Mouse (Mus musculus): ENCODE measurements around the gene Otulinl. TPM values are rescaled to one million over a fixed set of nuclear protein-coding genes. Genes with fewer than 3 reads are reported as not detected.

Otulinl gene
- polyA plus RNA-seq, 1 experiment from 2014 or later = 14.8 TPM

DNA sequence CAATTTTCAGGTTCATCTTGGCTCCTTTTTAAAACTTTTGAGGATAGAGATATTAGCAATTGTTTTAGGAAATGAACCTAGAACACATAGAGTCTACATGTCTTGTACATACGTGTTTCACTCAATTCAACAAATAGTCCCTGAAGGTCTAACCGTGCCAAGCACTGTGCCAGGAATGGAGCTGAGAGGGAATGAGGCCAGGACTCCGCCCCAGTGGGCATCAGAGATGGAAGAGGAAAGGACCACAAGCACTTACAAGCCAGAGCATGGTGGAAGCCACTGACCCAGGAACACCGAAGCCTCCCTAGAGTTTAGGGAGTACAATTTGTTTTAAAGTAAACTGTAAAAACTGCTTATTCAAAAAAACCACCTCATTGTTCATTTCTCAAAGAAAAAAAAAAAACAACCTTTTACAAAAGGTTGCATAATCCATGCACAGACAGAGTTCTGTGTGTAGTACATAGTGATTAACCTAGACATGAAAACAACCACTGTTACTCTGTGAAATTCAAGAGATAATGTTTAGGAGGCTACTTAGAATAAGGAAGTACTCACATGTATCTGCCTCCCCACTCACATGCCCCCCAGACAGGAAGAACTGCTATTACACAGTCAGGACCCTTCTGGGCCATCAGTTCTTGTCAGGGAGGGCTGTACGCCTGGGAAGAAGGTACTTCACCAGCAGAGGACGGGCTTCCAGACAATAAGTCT lies 60.7 kb downstream of the Otulinl start:
- H3K36me3 ChIP-seq = peaks cover 42% of the 10 kb centered on the region
- H3K27ac ChIP-seq (replicated peaks) = no peak overlapping the region
- H3K27me3 ChIP-seq = no peaks in the 10 kb centered on the region
- WGBS = 86% methylated on average over 6 of the region's 6 CpGs
- no peaks in the 10 kb centered on the region; the same call in 1 of the 2 replicates for H3K4me1 ChIP-seq (replicated peaks)
- no peaks in the 10 kb centered on the region for H3K9me3 ChIP-seq
- H3K4me3 ChIP-seq = no peak overlapping the region
- H3K9ac ChIP-seq = no peak overlapping the region
- ATAC-seq (ENCODE audit: low read depth) = no peak
- H3K4me2 ChIP-seq = no peak overlapping the region

DNA sequence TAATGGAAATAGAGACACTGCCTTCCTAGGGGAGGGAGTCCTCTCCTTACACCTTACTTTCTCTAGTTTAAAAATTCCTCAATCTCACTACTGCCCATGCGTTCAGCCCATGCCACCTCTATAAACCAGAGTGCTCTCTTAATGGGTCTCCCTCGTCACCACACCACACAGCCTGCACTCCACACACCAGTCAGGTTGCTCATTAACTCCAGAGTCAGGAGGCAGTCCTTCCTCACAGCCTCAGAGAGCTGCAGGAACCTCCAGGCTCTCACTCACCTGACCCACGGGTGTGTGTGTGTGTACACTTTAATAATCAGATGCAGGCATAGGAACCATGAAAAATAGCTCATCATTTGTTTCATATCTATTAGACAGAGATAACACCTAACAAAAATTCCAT lies 61.7 kb downstream of the Otulinl start:
- H3K4me2 ChIP-seq = no peak overlapping the region
- H3K27ac ChIP-seq (replicated peaks) = no peak overlapping the region
- no peak for ATAC-seq (ENCODE audit: low read depth)
- H3K9me3 ChIP-seq = no peaks in the 10 kb centered on the region
- 79% methylated on average over 3 of the region's 3 CpGs for WGBS
- no peak overlapping the region for H3K4me3 ChIP-seq
- no peak overlapping the region for H3K9ac ChIP-seq
- H3K27me3 ChIP-seq = no peaks in the 10 kb centered on the region
- no peaks in the 10 kb centered on the region; the same call in 1 of the 2 replicates for H3K4me1 ChIP-seq (replicated peaks)
- peaks cover 42% of the 10 kb centered on the region for H3K36me3 ChIP-seq

DNA sequence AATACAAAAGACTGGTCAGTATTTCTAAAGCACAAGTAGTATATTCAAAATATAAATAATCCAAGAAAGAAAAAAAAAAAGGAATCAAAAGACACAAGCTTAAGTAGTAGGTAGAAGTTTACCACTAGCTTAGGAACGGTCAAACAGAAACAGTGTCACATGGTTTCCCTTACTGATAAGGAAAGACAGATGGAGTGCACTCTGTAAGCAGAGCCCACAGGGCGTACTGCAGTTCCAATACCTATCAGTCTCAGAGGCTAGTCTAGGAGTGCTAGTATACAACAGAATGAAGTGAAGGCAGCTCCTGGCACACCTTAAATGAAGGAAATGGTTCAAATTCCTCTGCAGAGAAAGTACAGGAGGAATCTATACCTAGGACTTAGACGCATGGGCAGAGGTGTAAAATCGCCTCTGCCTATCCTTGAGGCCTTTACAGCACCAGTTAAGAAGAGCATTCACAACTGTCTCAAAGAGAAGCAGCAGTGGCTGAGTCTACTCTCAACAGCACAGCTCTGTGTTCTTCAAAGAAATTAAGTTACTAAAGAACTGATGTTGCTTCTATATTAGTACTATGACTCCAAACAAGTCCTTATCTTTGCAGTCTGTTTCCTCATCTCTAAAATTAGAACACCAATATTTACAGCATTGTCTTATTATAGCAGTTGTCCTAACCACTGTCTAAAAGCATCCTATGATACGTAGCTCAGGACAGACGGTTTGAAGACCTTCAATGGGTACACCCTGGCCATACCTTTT lies 62.4 kb downstream of the Otulinl start:
- Histone ChIP-seq H3K9me3 (no peaks in the 10 kb centered on the region), H3K4me2 (no peak overlapping the region), H3K27me3 (no peaks in the 10 kb centered on the region), H3K4me3 (no peak overlapping the region), H3K27ac (replicated peaks) (no peak overlapping the region), H3K9ac (no peak overlapping the region), H3K4me1 (replicated peaks) (no peaks in the 10 kb centered on the region), H3K36me3 (peaks cover 42% of the 10 kb centered on the region)
- ATAC-seq (ENCODE audit: low read depth) = no peak
- WGBS = 88% methylated on average over 6 of the region's 6 CpGs

DNA sequence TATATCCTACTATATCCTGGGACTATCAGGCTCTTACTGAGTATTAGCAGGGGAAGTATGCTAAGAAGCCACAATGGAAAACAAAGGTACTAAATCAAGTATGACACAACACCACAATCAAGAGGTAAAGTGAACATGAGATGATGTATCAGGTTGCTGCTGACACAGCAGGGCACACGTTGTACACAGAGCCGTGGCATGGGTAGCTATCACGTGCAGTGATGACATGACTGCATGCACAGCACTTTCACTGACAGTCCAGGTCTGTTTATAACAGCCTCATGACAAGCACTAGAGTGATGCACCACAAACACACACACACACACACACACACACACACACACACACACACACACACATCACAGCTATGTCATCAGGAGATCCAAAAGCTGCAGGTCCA lies 64.2 kb downstream of the Otulinl start:
- Histone ChIP-seq H3K4me1 (replicated peaks) (peaks cover 4% of the 10 kb centered on the region; the same call in 1 of the 2 replicates), H3K4me3 (no peak overlapping the region), H3K9ac (no peak overlapping the region), H3K27me3 (no peaks in the 10 kb centered on the region), H3K36me3 (peaks cover 32% of the 10 kb centered on the region), H3K4me2 (no peak overlapping the region), H3K9me3 (no peaks in the 10 kb centered on the region), H3K27ac (replicated peaks) (no peak overlapping the region)
- 73% methylated on average over 3 of the region's 3 CpGs for WGBS
- ATAC-seq (ENCODE audit: low read depth) = no peak

DNA sequence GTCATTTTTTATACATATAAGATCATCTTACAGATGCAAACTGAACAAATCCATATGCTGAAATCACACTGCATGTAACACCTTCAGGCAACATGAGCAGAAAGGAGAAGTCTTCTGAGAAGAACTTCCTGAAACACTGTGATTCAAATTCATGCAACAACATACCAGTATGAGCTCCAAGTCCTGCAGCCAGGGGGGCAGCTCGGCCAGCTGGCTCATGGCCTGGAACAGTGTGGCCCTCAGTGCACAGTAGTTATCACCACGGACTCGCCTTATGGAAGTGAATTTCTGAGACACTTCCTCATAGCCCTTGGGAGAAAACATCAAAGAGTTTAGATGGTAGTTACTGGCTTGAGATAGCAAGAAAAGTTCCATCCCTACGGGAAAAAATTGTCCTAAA lies 65.2 kb downstream of the Otulinl start:
- H3K27ac ChIP-seq (replicated peaks) = no peak overlapping the region
- no peak for ATAC-seq (ENCODE audit: low read depth)
- 93% methylated on average over 4 of the region's 4 CpGs for WGBS

DNA sequence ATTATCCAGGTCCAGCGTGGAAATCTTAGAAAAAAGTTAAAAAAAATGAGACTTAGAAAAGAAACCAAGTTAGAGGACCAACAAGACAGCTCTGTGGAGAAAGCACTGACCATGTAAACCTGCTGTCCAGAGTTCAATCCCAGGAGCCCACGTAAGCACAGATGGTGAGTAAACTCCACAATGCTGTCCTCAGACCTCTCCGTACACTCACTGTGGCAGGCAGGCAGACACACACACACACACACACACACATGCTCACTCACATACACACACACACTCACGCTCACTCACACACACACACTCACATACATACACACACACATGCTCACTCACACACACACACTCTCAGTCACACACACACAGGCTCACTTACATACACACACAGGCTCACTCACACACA lies 68.1 kb downstream of the Otulinl start:
- Histone ChIP-seq H3K9ac (no peak overlapping the region), H3K4me1 (replicated peaks) (peaks cover 4% of the 10 kb centered on the region; the same call in 1 of the 2 replicates), H3K4me2 (no peak overlapping the region), H3K9me3 (no peaks in the 10 kb centered on the region), H3K27me3 (no peaks in the 10 kb centered on the region), H3K27ac (replicated peaks) (no peak overlapping the region), H3K36me3 (peaks cover 32% of the 10 kb centered on the region), H3K4me3 (no peak overlapping the region)
- peak; percentile 42; the same call in 1 of the 2 replicates for ATAC-seq (ENCODE audit: low read depth)
- 90% methylated on average over 4 of the region's 4 CpGs for WGBS

More for the DNA sequence above, 65.2 kb downstream of the Otulinl start:
- no peak overlapping the region for H3K9ac ChIP-seq
- no peaks in the 10 kb centered on the region for H3K27me3 ChIP-seq
- no peak overlapping the region for H3K4me3 ChIP-seq
- no peak overlapping the region for H3K4me2 ChIP-seq
- H3K9me3 ChIP-seq = no peaks in the 10 kb centered on the region
- H3K36me3 ChIP-seq = peaks cover 33% of the 10 kb centered on the region
- peaks cover 4% of the 10 kb centered on the region; the same call in 1 of the 2 replicates for H3K4me1 ChIP-seq (replicated peaks)

DNA sequence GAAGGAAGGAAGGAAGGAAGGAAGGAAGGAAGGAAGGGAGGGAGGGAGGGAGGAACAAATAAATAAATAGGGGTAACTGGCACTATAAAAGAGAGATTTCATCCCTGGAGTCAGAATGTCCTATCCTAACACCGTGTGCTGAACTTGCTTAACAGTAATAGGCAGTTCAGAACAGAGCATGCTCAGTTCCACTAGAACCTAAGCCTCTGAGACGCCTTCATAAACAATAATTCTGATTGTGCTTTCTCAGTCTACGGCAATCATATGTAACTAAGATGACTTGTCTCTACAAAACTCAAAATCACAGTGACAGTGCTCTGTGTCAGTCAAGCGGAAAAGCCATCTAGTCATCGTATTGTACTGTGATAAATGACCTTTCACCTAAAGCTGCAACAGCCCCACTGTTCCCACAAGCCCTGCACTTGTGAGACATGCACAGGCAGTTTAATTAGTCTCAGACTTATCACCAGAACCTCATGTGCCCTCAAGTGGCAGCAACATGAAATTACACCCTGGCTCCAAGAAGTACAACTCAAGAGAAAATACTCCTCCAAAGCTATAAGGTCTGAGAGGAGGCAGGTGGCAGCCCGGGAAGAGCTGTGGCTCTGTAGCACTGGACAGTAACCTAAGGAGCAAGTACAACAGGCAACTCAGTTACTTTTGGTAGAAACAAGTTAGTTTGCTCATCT lies 68.7 kb downstream of the Otulinl start:
- H3K4me3 ChIP-seq = no peak overlapping the region
- H3K27me3 ChIP-seq = no peaks in the 10 kb centered on the region
- H3K4me2 ChIP-seq = no peak overlapping the region
- WGBS = 26% methylated on average over 6 of the region's 6 CpGs
- H3K9ac ChIP-seq = no peak overlapping the region
- peaks cover 4% of the 10 kb centered on the region; the same call in 1 of the 2 replicates for H3K4me1 ChIP-seq (replicated peaks)
- H3K27ac ChIP-seq (replicated peaks) = no peak overlapping the region
- H3K9me3 ChIP-seq = no peaks in the 10 kb centered on the region
- H3K36me3 ChIP-seq = peaks cover 32% of the 10 kb centered on the region
- peak; percentile 88 for ATAC-seq (ENCODE audit: low read depth)

DNA sequence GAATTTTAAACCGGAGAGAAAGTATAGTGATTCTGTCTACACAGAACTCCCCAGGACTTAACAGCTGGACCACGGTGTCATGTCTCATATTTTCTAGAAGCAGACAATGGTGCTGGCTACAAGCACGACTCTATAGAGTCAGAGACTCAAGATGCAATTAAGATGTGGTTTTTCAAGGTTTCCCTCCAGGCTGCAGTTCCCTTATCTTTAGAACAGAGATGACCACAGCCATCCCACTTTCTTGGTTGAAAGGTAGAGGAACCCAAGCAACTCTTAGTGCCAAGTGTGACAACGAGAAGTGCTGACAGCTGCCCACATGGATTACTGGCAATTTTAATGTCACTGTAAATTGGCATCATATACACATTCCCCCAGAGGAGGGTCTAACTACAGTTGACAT lies 71.8 kb downstream of the Otulinl start:
- Histone ChIP-seq H3K9ac (no peak overlapping the region), H3K4me2 (no peak overlapping the region), H3K27ac (replicated peaks) (no peak overlapping the region), H3K36me3 (peaks cover 39% of the 10 kb centered on the region), H3K27me3 (no peaks in the 10 kb centered on the region), H3K4me3 (no peak overlapping the region), H3K4me1 (replicated peaks) (peaks cover 4% of the 10 kb centered on the region; the same call in 1 of the 2 replicates), H3K9me3 (no peaks in the 10 kb centered on the region)
- 77% methylated on average over 4 of the region's 4 CpGs for WGBS
- ATAC-seq (ENCODE audit: low read depth) = no peak

DNA sequence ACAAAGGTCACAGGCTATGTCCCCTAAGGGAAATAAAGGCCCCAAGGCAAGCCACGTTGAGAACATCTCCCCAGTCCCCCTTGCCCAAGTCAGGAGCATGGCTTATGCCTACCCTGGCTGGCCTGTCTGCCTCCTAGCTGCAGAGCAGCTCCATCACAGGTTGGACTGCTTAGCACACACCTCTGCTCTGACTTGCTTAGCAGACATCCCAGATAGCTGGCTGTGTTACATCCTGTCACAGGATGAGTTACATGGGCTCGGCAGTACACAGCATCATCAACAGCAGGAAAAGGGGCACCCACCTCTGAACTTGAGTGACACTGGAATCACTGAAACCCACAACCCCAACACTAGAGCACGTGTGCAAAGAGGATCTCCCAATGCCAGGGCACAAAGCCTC lies 76.1 kb downstream of the Otulinl start:
- Histone ChIP-seq H3K4me1 (replicated peaks) (no peaks in the 10 kb centered on the region), H3K4me2 (no peak overlapping the region), H3K27me3 (no peaks in the 10 kb centered on the region), H3K27ac (replicated peaks) (no peak overlapping the region), H3K36me3 (peaks cover 44% of the 10 kb centered on the region), H3K4me3 (no peak overlapping the region), H3K9ac (no peak overlapping the region), H3K9me3 (no peaks in the 10 kb centered on the region)
- ATAC-seq (ENCODE audit: low read depth) = no peak
- WGBS = 77% methylated on average over 3 of the region's 3 CpGs

Other genes starting within 250 kb of the Otulinl start
- gene Ank, start 214.9 kb downstream of the Otulinl start, polyA plus RNA-seq (2015; fragmentation: Nextera tagmentation; extraction: Ambion mirVana) = 14.4 and 15.3 TPM in 2 replicates
- gene Otulin, start 50.9 kb downstream of the Otulinl start, polyA plus RNA-seq (2015; fragmentation: Nextera tagmentation; extraction: Ambion mirVana) = 24.6 and 31.7 TPM in 2 replicates

Measured in neural tube, embryonic 13.5 days (tissue).